Mouse (Mus musculus): ENCODE measurements at regions not wholly inside any gene's neighbourhood (a gene's known extent, or its start where the extent isn't known, plus 50 kb on each side); places are given as distances from the start of the nearest gene placed in this dataset.

- no peaks in the 10 kb centered on the region for H3K9me3 ChIP-seq (ENCODE audit: control insufficient read depth, low read length)
- no peaks in the 10 kb centered on the region for H3K36me3 ChIP-seq (ENCODE audit: control insufficient read depth, insufficient read depth, low read length)
- WGBS = 86% methylated on average over 8 of the region's 8 CpGs
- H3K4me2 ChIP-seq (ENCODE audit: low read depth) = no peak overlapping the region
- H3K9ac ChIP-seq (ENCODE audit: low read length) = no peak overlapping the region
- no peak overlapping the region for H3K4me3 ChIP-seq (ENCODE audit: low read depth, low read length)
- H3K27ac ChIP-seq (ENCODE audit: low read depth, low read length) = no peak overlapping the region
- ATAC-seq (ENCODE audit: insufficient read depth, low FRiP score, low TSS enrichment) = no peak
- no peaks in the 10 kb centered on the region for H3K4me1 ChIP-seq (ENCODE audit: control insufficient read depth, insufficient read depth, low read length)
- DNase-seq (ENCODE audit: low spot score) = no peak
- no peaks in the 10 kb centered on the region for H3K27me3 ChIP-seq (ENCODE audit: control insufficient read depth, insufficient read depth, low read length)
Observed at GRCm38 (mm10) chr5:142321316-142321715, 80.0 kb upstream of the Foxk1 start.

GRCm38 (mm10) chr5:142324928-142325327 lies 76.4 kb upstream of the Foxk1 start:
- no peaks in the 10 kb centered on the region for H3K36me3 ChIP-seq (ENCODE audit: control insufficient read depth, insufficient read depth, low read length)
- DNase-seq (ENCODE audit: low spot score) (no peak), ATAC-seq (ENCODE audit: insufficient read depth, low FRiP score, low TSS enrichment) (no peak)
- no peak overlapping the region for H3K4me3 ChIP-seq (ENCODE audit: low read depth, low read length)
- H3K4me2 ChIP-seq (ENCODE audit: low read depth) = no peak overlapping the region
- H3K9me3 ChIP-seq (ENCODE audit: control insufficient read depth, low read length) = no peaks in the 10 kb centered on the region
- H3K27ac ChIP-seq (ENCODE audit: low read depth, low read length) = no peak overlapping the region
- 86% methylated on average over 2 of the region's 2 CpGs for WGBS
- no peaks in the 10 kb centered on the region for H3K4me1 ChIP-seq (ENCODE audit: control insufficient read depth, insufficient read depth, low read length)
- no peak overlapping the region for H3K9ac ChIP-seq (ENCODE audit: low read length)
- H3K27me3 ChIP-seq (ENCODE audit: control insufficient read depth, insufficient read depth, low read length) = no peaks in the 10 kb centered on the region

- Histone ChIP-seq H3K4me3 (ENCODE audit: low read depth, low read length) (no peak overlapping the region), H3K36me3 (ENCODE audit: control insufficient read depth, insufficient read depth, low read length) (no peaks in the 10 kb centered on the region), H3K27ac (ENCODE audit: low read depth, low read length) (no peak overlapping the region), H3K27me3 (ENCODE audit: control insufficient read depth, insufficient read depth, low read length) (no peaks in the 10 kb centered on the region), H3K4me2 (ENCODE audit: low read depth) (no peak overlapping the region), H3K4me1 (ENCODE audit: control insufficient read depth, insufficient read depth, low read length) (no peaks in the 10 kb centered on the region), H3K9ac (ENCODE audit: low read length) (no peak overlapping the region), H3K9me3 (ENCODE audit: control insufficient read depth, low read length) (no peaks in the 10 kb centered on the region)
- no peak for DNase-seq (ENCODE audit: low spot score)
- WGBS = 73% methylated on average over 4 of the region's 4 CpGs
- no peak for ATAC-seq (ENCODE audit: insufficient read depth, low FRiP score, low TSS enrichment)
Observed at GRCm38 (mm10) chr5:142325560-142325959, 75.7 kb upstream of the Foxk1 start.

- WGBS = 68% methylated on average over 6 of the region's 6 CpGs
- peak; percentile 57 for DNase-seq (ENCODE audit: low spot score)
Observed at GRCm38 (mm10) chr5:142327261-142327660, 74.0 kb upstream of the Foxk1 start.

GRCm38 (mm10) chr5:142329724-142330520 lies 71.4 kb upstream of the Foxk1 start:
- 88% methylated on average over 7 of the region's 7 CpGs for WGBS
- no peak overlapping the region for H3K4me3 ChIP-seq (ENCODE audit: low read depth, low read length)
- no peak overlapping the region for H3K9ac ChIP-seq (ENCODE audit: low read length)
- no peaks in the 10 kb centered on the region for H3K36me3 ChIP-seq (ENCODE audit: control insufficient read depth, insufficient read depth, low read length)
- H3K9me3 ChIP-seq (ENCODE audit: control insufficient read depth, low read length) = no peaks in the 10 kb centered on the region
- no peak overlapping the region for H3K4me2 ChIP-seq (ENCODE audit: low read depth)
- no peaks in the 10 kb centered on the region for H3K27me3 ChIP-seq (ENCODE audit: control insufficient read depth, insufficient read depth, low read length)
- no peak for DNase-seq (ENCODE audit: low spot score)
- no peak for ATAC-seq (ENCODE audit: insufficient read depth, low FRiP score, low TSS enrichment)
- H3K27ac ChIP-seq (ENCODE audit: low read depth, low read length) = no peak overlapping the region
- H3K4me1 ChIP-seq (ENCODE audit: control insufficient read depth, insufficient read depth, low read length) = no peaks in the 10 kb centered on the region

More at GRCm38 (mm10) chr5:142327261-142327660, 74.0 kb upstream of the Foxk1 start:
- no peak for ATAC-seq (ENCODE audit: insufficient read depth, low FRiP score, low TSS enrichment)
- Histone ChIP-seq H3K9ac (ENCODE audit: low read length) (no peak overlapping the region), H3K4me1 (ENCODE audit: control insufficient read depth, insufficient read depth, low read length) (no peaks in the 10 kb centered on the region), H3K36me3 (ENCODE audit: control insufficient read depth, insufficient read depth, low read length) (no peaks in the 10 kb centered on the region), H3K27ac (ENCODE audit: low read depth, low read length) (no peak overlapping the region), H3K4me2 (ENCODE audit: low read depth) (no peak overlapping the region), H3K27me3 (ENCODE audit: control insufficient read depth, insufficient read depth, low read length) (no peaks in the 10 kb centered on the region), H3K9me3 (ENCODE audit: control insufficient read depth, low read length) (no peaks in the 10 kb centered on the region), H3K4me3 (ENCODE audit: low read depth, low read length) (no peak overlapping the region)

- no peak overlapping the region for H3K27ac ChIP-seq (ENCODE audit: low read depth, low read length)
- H3K9me3 ChIP-seq (ENCODE audit: control insufficient read depth, low read length) = no peaks in the 10 kb centered on the region
- H3K4me1 ChIP-seq (ENCODE audit: control insufficient read depth, insufficient read depth, low read length) = no peaks in the 10 kb centered on the region
- no peaks in the 10 kb centered on the region for H3K36me3 ChIP-seq (ENCODE audit: control insufficient read depth, insufficient read depth, low read length)
- H3K9ac ChIP-seq (ENCODE audit: low read length) = no peak overlapping the region
- H3K4me2 ChIP-seq (ENCODE audit: low read depth) = no peak overlapping the region
- ATAC-seq (ENCODE audit: insufficient read depth, low FRiP score, low TSS enrichment) = no peak
- H3K27me3 ChIP-seq (ENCODE audit: control insufficient read depth, insufficient read depth, low read length) = no peaks in the 10 kb centered on the region
- no peak for DNase-seq (ENCODE audit: low spot score)
- 50% methylated on average over 9 of the region's 9 CpGs for WGBS
- no peak overlapping the region for H3K4me3 ChIP-seq (ENCODE audit: low read depth, low read length)
Observed at GRCm38 (mm10) chr5:142332744-142333143, 68.6 kb upstream of the Foxk1 start.

- DNase-seq (ENCODE audit: low spot score) (no peak), ATAC-seq (ENCODE audit: insufficient read depth, low FRiP score, low TSS enrichment) (no peak)
- Histone ChIP-seq H3K4me3 (ENCODE audit: low read depth, low read length) (no peak overlapping the region), H3K36me3 (ENCODE audit: control insufficient read depth, insufficient read depth, low read length) (no peaks in the 10 kb centered on the region), H3K27ac (ENCODE audit: low read depth, low read length) (no peak overlapping the region), H3K4me1 (ENCODE audit: control insufficient read depth, insufficient read depth, low read length) (no peaks in the 10 kb centered on the region), H3K4me2 (ENCODE audit: low read depth) (no peak overlapping the region), H3K9ac (ENCODE audit: low read length) (no peak overlapping the region), H3K27me3 (ENCODE audit: control insufficient read depth, insufficient read depth, low read length) (no peaks in the 10 kb centered on the region), H3K9me3 (ENCODE audit: control insufficient read depth, low read length) (no peaks in the 10 kb centered on the region)
- 89% methylated on average over 6 of the region's 6 CpGs for WGBS
Observed at GRCm38 (mm10) chr5:142337436-142337835, 63.9 kb upstream of the Foxk1 start.

- 78% methylated on average over 11 of the region's 11 CpGs for WGBS
- Histone ChIP-seq H3K27me3 (ENCODE audit: control insufficient read depth, insufficient read depth, low read length) (no peaks in the 10 kb centered on the region), H3K36me3 (ENCODE audit: control insufficient read depth, insufficient read depth, low read length) (no peaks in the 10 kb centered on the region), H3K4me1 (ENCODE audit: control insufficient read depth, insufficient read depth, low read length) (no peaks in the 10 kb centered on the region), H3K4me2 (ENCODE audit: low read depth) (no peak overlapping the region), H3K4me3 (ENCODE audit: low read depth, low read length) (no peak overlapping the region), H3K9me3 (ENCODE audit: control insufficient read depth, low read length) (no peaks in the 10 kb centered on the region), H3K27ac (ENCODE audit: low read depth, low read length) (no peak overlapping the region), H3K9ac (ENCODE audit: low read length) (no peak overlapping the region)
- ATAC-seq (ENCODE audit: insufficient read depth, low FRiP score, low TSS enrichment) (no peak), DNase-seq (ENCODE audit: low spot score) (no peak)
Observed at GRCm38 (mm10) chr5:142338051-142338450, 63.2 kb upstream of the Foxk1 start.
